Mouse (Mus musculus) liver, embryonic 14.5 days (tissue): ENCODE data around the gene Kcnh7.

Source experiments
- CTCF ChIP-seq: IDR thresholded peaks from 2 replicates; pipeline ENCODE4 v1.5.1; 2016; ENCODE audit warnings: antibody characterized with exemption, low read depth, control low read depth
- EP300 ChIP-seq: IDR thresholded peaks from 2 replicates; pipeline ENCODE4 v1.6.1; 2016; ENCODE audit warnings: antibody characterized with exemption, low read depth

GRCm38 (mm10) chr2:62670767-62671166 is 513.3 kb downstream of the Kcnh7 start:
- TF ChIP-seq CTCF (no peak), EP300 (no peak)
